Mouse (Mus musculus): ENCODE results near the gene Kcnab1. TPM values are rescaled to one million over a fixed set of nuclear protein-coding genes. Genes with fewer than 3 reads are reported as not detected.

The Kcnab1 gene
- polyA plus RNA-seq, 1 experiment from 2014 or later, result 2.3 TPM

DNA sequence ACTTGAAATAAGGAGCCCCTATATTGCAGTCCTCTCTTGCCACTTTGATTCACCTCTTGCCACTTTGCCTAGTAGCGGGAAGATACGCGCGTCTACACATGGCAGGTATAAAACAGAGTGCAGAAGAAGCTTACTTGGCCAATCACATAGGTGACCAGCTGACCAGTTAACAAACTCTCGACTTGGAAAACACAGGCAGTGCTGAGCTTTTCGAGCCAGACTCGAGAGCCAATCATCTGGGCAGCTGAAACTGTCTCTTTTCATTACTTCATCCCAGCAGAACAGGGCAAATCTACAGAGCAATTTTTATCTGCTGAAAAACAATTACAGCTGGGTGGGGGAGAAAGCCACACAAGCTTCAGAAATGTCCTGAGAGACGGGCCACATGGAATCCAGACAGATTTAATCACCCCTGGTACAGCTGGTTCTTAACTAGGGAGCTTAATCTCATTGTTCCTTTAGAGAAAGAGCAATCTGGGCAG is 96.4 kb downstream of the Kcnab1 start:
- Histone ChIP-seq H3K4me2 (no peak overlapping the region), H3K27me3 (no peaks in the 10 kb centered on the region), H3K9ac (no peak overlapping the region), H3K4me3 (no peak overlapping the region), H3K27ac (no peak overlapping the region), H3K9me3 (no peaks in the 10 kb centered on the region), H3K4me1 (no peaks in the 10 kb centered on the region), H3K36me3 (no peaks in the 10 kb centered on the region)
- 61% methylated on average over 8 of the region's 8 CpGs for WGBS
- ATAC-seq (ENCODE audit: borderline replicate concordance, extremely low read depth, low FRiP score, low TSS enrichment), result no peak

DNA sequence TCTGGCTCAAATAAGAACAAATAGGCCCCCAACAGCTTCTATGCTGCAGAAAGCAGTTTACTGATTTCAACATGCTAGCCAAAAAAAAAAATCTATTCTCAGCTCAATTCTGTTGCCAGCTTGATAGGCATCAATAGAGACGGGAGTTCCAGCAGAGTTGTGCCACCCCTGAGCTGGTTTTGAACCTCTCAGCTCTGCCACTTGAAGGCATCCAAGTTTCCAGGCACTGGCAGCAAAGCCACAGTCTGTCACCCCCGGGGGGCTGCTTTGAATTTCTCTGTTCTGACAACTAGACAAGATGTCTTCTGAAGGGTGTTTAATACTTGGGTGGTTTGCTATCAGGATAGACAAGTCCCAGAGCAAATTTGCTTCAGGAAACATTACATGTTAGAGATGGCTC is 104.5 kb downstream of the Kcnab1 start:
- no peak overlapping the region for H3K9ac ChIP-seq
- no peaks in the 10 kb centered on the region for H3K27me3 ChIP-seq
- no peak overlapping the region for H3K27ac ChIP-seq
- H3K9me3 ChIP-seq, result no peaks in the 10 kb centered on the region
- H3K4me1 ChIP-seq, result no peaks in the 10 kb centered on the region; the same call in 1 of the 2 replicates
- 60% methylated on average over 2 of the region's 2 CpGs for WGBS
- H3K4me3 ChIP-seq, result no peak overlapping the region
- no peak for ATAC-seq (ENCODE audit: borderline replicate concordance, extremely low read depth, low FRiP score, low TSS enrichment)
- no peaks in the 10 kb centered on the region for H3K36me3 ChIP-seq
- H3K4me2 ChIP-seq, result no peak overlapping the region

DNA sequence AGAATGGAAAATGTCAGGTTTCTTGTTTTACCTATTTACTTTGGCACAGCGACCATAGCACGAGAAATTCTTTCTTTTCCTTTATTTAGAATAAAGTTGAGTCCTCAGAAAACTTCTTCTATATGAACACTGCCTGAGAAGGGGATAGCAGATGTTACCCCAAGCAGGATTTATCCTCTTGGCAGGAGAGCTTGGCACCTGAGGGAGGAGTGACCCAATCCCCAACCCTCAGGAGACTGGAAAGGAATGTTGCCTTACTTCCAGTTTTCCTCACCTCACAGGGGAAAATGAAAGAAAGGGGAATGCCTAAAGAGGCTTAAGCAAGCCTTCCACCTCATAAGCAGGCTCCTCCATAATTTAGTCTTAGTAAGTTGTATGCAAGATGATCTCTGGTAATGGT is 105.5 kb downstream of the Kcnab1 start:
- H3K4me3 ChIP-seq, result no peak overlapping the region
- H3K27ac ChIP-seq, result no peak overlapping the region
- H3K4me2 ChIP-seq, result no peak overlapping the region
- H3K4me1 ChIP-seq, result no peaks in the 10 kb centered on the region; the same call in 1 of the 2 replicates
- H3K36me3 ChIP-seq, result no peaks in the 10 kb centered on the region
- no peaks in the 10 kb centered on the region for H3K9me3 ChIP-seq
- H3K9ac ChIP-seq, result no peak overlapping the region
- WGBS, result 75% methylated on average over 2 of the region's 2 CpGs
- ATAC-seq (ENCODE audit: borderline replicate concordance, extremely low read depth, low FRiP score, low TSS enrichment), result no peak
- H3K27me3 ChIP-seq, result no peaks in the 10 kb centered on the region

DNA sequence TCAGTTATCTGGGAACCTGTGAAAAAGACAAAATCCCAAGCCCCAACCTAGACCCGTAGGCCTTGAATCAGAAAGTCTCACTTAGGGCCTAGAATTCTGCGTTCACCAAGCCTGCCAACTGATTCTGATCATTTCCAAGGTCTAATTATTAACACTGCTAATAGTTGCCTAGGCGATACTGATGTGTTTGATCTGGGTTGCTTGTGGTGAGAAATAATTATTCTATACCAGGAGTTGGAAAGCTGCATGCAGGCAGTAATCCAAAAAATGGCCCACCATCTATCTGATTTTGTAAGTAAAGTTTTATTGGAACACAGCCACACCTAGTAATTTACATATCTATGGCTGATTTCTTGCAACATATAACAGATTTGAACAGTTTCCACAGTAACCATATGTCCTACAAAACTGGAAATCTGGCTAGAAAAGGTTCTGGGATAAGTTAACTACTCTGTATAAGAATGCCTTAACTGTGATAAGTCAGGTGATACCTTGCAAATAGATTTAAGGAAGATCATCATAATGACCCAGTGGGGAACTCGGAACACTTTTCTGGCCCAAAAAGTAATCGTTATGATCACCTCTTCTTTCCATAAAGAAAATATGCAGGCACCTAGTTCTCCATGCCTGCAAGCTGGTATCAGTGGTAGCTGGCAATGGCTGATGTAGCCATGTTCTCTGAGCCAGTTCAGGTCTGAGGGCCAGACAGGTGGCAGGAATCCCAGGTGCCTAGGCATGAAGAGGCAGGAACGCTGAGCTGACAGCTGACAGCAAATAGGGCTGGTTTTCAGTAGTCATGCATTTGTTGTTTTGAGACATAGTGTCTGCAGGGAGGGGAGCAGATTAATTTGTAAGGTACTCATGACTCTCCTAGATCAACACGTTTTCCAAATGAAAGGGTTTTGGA is 108.7 kb downstream of the Kcnab1 start:
- Histone ChIP-seq H3K36me3 (no peaks in the 10 kb centered on the region), H3K27me3 (no peaks in the 10 kb centered on the region), H3K9me3 (no peaks in the 10 kb centered on the region), H3K4me2 (no peak overlapping the region), H3K4me1 (no peaks in the 10 kb centered on the region; the same call in 1 of the 2 replicates), H3K27ac (no peak overlapping the region), H3K4me3 (no peak overlapping the region), H3K9ac (no peak overlapping the region)
- no peak for ATAC-seq (ENCODE audit: borderline replicate concordance, extremely low read depth, low FRiP score, low TSS enrichment)
- 81% methylated on average over 7 of the region's 7 CpGs for WGBS

DNA sequence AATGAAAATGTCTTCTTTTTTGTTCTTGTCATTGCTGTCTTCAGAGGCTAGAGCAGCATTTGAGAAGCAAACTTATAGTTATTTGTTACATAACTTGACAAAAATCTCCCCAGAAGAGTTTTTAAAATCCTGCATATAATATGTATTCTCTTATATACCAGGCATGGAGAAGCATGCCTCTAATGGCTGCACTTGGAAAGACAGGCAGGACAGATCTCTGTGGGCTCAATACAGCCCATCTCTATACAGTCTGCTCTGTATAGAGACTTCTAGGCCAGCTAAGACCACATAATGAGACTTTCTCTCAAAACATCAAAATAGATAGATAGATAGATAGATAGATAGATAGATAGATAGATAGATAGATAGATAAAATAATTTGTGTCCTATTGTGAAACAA is 111.1 kb downstream of the Kcnab1 start:
- Histone ChIP-seq H3K4me1 (no peaks in the 10 kb centered on the region; the same call in 1 of the 2 replicates), H3K4me3 (no peak overlapping the region), H3K36me3 (no peaks in the 10 kb centered on the region), H3K4me2 (no peak overlapping the region), H3K9ac (no peak overlapping the region), H3K27ac (no peak overlapping the region), H3K9me3 (no peaks in the 10 kb centered on the region), H3K27me3 (no peaks in the 10 kb centered on the region)
- no peak for ATAC-seq (ENCODE audit: borderline replicate concordance, extremely low read depth, low FRiP score, low TSS enrichment)

DNA sequence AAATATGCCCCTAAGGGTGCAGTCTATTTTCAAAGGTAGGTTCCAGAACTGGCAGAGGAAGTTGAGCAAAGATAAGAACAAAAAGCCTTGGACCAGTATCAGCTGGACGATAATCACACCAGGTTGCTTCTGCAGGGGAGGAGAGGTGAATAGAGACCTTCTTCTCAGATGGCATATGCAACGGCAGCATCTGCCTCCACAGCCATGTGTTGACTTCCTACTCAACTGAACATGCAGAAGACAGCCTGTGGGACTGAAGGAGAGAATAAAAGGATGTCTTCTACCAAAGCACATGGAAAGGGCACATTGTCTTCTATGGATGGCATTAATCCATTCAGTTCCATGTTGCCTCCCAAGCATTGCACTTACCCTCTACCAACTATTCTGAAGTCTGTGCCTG is 114.5 kb downstream of the Kcnab1 start:
- ATAC-seq (ENCODE audit: borderline replicate concordance, extremely low read depth, low FRiP score, low TSS enrichment), result no peak
- 78% methylated on average over 2 of the region's 2 CpGs for WGBS

DNA sequence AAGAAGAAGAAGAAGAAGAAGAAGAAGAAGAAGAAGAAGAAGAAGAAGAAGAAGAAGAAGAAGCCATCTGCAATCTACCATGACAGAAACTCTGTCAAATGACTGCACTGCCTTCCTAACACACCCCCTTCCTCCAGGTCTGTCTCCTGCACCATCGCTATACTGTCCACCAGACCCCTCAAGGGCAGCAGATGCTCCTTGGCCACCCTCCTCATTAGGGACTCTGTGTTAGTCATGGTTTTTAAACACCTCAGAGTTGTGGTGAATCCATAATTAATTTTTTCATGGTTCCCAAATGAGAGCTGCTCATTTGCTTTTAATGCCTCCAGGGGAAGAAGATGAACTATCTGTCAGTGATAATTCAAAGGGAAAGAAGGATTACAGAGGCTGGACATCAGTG is 121.8 kb downstream of the Kcnab1 start:
- Histone ChIP-seq H3K4me3 (no peak overlapping the region), H3K27me3 (no peaks in the 10 kb centered on the region), H3K9me3 (no peaks in the 10 kb centered on the region), H3K36me3 (no peaks in the 10 kb centered on the region), H3K4me1 (no peaks in the 10 kb centered on the region), H3K27ac (no peak overlapping the region), H3K9ac (no peak overlapping the region), H3K4me2 (no peak overlapping the region)
- no peak for ATAC-seq (ENCODE audit: borderline replicate concordance, extremely low read depth, low FRiP score, low TSS enrichment)
- WGBS, result 85% methylated on average over 1 of the region's 1 CpGs

More for the DNA sequence above, 114.5 kb downstream of the Kcnab1 start:
- Histone ChIP-seq H3K27me3 (no peaks in the 10 kb centered on the region), H3K4me2 (no peak overlapping the region), H3K9ac (no peak overlapping the region), H3K9me3 (no peaks in the 10 kb centered on the region), H3K27ac (no peak overlapping the region), H3K4me1 (no peaks in the 10 kb centered on the region), H3K36me3 (no peaks in the 10 kb centered on the region), H3K4me3 (no peak overlapping the region)

DNA sequence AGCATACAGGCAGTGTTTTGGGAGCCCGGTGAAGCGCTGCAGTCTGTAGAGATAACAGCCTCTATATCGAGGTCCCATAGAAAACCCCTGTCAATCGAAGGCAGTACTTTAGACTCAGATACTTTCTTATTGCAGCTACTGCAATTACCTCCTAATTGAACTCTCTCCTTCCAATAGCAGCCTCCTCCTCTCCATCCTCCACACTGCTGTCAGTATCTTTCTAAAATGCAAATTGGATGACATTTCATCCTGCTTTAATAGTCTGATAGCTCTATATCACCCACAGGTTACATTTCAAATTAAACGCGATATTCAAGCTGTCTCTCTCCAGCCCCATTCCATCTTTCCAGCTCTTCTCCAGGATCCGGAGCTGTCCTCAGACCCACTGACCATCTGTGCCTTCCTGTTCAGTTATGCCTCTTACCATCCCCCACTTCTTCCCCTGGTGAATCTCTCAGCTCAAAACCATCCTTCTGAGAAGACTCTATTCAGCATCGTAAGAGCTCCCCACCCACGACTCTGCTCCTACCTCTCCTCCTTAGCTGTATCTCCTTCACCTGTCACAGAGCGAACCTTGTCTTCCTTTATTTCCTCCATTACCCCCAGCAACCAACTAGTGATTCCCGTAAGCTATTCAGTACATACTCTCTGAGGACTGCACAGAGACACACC is 122.4 kb downstream of the Kcnab1 start:
- 75% methylated on average over 11 of the region's 11 CpGs for WGBS
- no peaks in the 10 kb centered on the region for H3K36me3 ChIP-seq
- no peak overlapping the region for H3K27ac ChIP-seq
- H3K9me3 ChIP-seq, result no peaks in the 10 kb centered on the region
- ATAC-seq (ENCODE audit: borderline replicate concordance, extremely low read depth, low FRiP score, low TSS enrichment), result no peak
- H3K27me3 ChIP-seq, result no peaks in the 10 kb centered on the region
- no peak overlapping the region for H3K9ac ChIP-seq
- H3K4me3 ChIP-seq, result no peak overlapping the region
- no peak overlapping the region for H3K4me2 ChIP-seq
- no peaks in the 10 kb centered on the region for H3K4me1 ChIP-seq

DNA sequence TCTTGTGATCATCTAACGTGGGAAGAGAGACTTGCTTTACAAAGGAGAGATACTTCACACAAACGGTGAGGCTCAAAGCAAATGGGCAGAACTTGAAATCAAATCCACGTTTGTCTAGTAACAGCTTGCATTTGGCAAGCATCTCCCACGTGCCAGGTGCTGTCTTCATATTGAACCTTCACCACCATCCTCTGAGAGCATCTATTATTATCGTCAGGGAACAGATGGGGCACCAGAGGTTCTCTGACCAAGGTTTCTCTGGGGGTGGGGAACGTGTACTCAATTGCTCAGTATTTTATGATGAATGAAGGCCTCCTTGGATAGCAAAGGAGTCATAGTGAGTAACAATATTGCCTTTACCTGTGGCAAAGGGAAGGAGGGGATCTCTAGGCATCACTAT is 139.8 kb downstream of the Kcnab1 start:
- Histone ChIP-seq H3K4me1 (no peaks in the 10 kb centered on the region), H3K4me2 (no peak overlapping the region), H3K27me3 (no peaks in the 10 kb centered on the region), H3K9ac (no peak overlapping the region), H3K27ac (no peak overlapping the region), H3K9me3 (no peaks in the 10 kb centered on the region), H3K4me3 (no peak overlapping the region), H3K36me3 (no peaks in the 10 kb centered on the region)
- WGBS, result 61% methylated on average over 6 of the region's 6 CpGs
- no peak for ATAC-seq (ENCODE audit: borderline replicate concordance, extremely low read depth, low FRiP score, low TSS enrichment)

DNA sequence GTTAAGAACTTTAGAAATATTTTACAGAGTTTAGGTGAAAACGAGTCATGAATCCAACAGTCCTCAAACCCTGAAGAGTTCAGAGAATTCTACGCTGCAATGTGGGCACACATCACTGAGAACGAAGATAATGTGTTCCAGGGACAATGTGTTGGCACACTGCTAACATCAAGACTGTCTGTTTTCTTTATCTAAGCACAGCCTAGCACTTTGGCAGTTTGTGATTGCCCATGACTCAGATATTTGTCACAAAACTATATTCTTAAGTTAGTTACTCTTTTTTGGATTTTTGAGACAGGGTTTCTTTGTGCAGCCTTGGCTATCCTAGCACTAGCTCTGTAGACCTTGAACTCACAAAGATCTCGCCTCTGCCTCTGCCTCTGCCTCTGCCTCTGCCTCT is 151.3 kb downstream of the Kcnab1 start:
- 75% methylated on average over 4 of the region's 4 CpGs for WGBS
- Histone ChIP-seq H3K4me2 (no peak overlapping the region), H3K36me3 (no peaks in the 10 kb centered on the region), H3K4me3 (no peak overlapping the region), H3K9me3 (no peaks in the 10 kb centered on the region), H3K27ac (no peak overlapping the region), H3K4me1 (no peaks in the 10 kb centered on the region), H3K9ac (no peak overlapping the region), H3K27me3 (no peaks in the 10 kb centered on the region)
- ATAC-seq (ENCODE audit: borderline replicate concordance, extremely low read depth, low FRiP score, low TSS enrichment), result no peak

DNA sequence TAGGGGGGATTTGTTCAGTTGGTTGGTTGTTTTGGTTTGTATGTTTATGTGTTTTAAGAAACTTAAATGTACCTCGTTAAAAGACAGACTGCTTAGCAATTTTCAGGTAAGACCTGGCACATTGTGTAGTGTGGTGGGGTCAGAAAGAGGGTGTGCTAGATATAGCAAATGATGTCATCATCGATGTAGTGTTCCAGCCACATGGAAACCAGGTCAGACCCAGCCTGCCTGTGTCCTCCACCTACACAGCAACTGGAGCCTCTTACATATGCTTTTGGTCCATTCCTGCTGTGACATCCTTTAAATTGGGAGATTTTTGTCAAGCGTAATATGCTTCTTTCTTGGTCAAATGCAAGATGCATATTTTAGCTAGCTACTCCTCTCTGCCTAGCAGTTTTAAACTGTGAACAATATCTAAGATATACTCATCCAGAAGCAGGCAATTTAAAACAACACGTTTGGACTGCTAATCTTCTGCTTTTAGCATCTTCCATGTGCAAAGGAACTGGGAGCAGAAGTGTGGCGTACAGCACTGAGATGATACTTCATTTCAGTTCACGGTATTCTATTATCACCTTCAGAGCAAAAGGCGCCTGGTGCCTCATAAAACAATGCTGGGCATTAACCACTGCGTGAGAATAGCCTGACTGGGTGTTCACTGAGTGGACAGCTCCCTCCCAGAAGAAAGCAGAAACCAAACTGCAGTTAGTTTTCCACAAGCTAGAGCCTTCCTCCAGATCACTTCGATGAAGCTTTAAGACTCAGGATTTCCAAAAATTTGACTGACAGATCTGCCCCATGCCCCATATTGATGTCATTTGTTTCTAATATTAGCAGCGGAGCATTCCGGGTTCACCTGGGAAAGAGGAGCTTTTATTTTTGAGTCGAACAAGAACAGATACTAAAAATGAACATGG is 153.6 kb downstream of the Kcnab1 start:
- H3K4me1 ChIP-seq, result no peaks in the 10 kb centered on the region
- no peaks in the 10 kb centered on the region for H3K27me3 ChIP-seq
- H3K36me3 ChIP-seq, result no peaks in the 10 kb centered on the region
- H3K4me2 ChIP-seq, result no peak overlapping the region
- no peak overlapping the region for H3K4me3 ChIP-seq
- no peaks in the 10 kb centered on the region for H3K9me3 ChIP-seq
- H3K27ac ChIP-seq, result no peak overlapping the region
- ATAC-seq (ENCODE audit: borderline replicate concordance, extremely low read depth, low FRiP score, low TSS enrichment), result no peak
- 78% methylated on average over 12 of the region's 12 CpGs for WGBS
- H3K9ac ChIP-seq, result no peak overlapping the region

All from lung, embryonic 15.5 days (tissue).